ENCODE assay signal across 10 mouse cellular contexts in the genomic region with DNA sequence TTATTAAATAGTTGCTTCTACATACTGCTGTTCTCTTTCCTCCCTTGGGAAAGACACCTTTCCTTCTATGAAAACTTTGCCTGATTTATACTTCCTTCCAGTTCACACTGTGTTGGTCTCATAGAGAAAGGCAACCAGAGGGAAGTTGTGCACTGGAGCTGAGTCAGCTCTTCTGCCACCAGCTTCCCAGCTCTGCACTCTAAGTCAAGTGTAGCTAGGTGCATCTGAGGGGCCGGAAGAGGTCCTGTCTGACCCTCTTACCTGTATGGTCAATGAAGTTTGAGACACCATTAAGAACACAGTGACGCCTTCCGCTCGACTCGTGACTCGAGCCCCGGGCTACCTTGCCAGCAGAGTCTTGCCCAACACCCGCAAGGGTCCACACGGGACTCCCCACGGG.
"Had no signal": no experiment of that assay in that cellular context is flagged by ENCODE, and none has a peak within 500 bp of the region (broad histone marks: within the 10 kb centered on the region; RNA-seq: fewer than 3 reads in every experiment).

No protein-coding gene starts in this region.

- ATAC-seq: midbrain, embryonic 13.5 days; midbrain, embryonic 15.5 days had no signal

- DNase-seq: lung, adult 18-20 months; lung, embryonic 14.5 days; lung, postnatal 10 days; lung, postnatal 4 days; right cerebral cortex, postnatal 14 days; thymus, adult 2 months; thymus, postnatal 25 days; thymus, postnatal 4 days had no signal
